Mouse (Mus musculus) testis, adult 2 months (tissue): ENCODE measurements around the gene Grin2c.

ENCODE experiments used
- CTCF ChIP-seq: fragments of 200-500 bp; IDR thresholded peaks from 2 replicates; pipeline ENCODE4 v1.5.1; 2012; ENCODE audit warnings: low read depth, mild to moderate bottlenecking, inconsistent platforms, low read length, moderate library complexity; ENCODE audit not compliant: control insufficient read depth, insufficient read depth, insufficient replicate concordance
- POLR2A ChIP-seq: fragments of 200-500 bp; IDR thresholded peaks from 2 replicates; pipeline ENCODE4 v1.6.1; 2012; ENCODE audit warnings: low read depth, mild to moderate bottlenecking, inconsistent platforms, low read length, moderate library complexity; ENCODE audit not compliant: control insufficient read depth

DNA sequence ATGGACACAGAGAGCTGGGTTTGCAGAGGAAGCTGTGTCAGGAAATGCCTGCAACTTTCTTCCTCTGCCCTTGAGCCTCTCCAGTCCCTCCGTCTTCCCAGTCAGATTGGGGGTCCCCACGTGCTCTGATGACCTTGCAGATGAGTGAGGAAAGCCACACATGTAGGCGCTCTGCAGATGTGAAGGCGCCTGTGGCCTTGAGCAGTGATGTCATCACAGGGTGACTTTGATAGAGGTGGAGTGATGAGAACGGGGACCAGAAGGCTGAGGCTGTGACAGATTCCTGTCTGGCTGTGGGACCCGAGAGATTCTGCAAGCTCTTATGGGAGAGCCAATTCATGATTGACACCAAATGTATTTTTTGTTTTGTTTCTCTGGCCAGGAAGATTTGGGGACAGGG, 43.2 kb downstream of the Grin2c start:
- TF ChIP-seq CTCF (no peak), POLR2A (no peak)
